ENCODE assay signal across 30 mouse cellular contexts in genomic region chr16:11269808-11270207, GRCm38 (mm10). TPM values are rescaled to one million over a fixed set of nuclear protein-coding genes. Genes with fewer than 3 reads are reported as not detected.
DNase-seq lines count a peak whose midpoint lies in the region; ATAC-seq and TF ChIP-seq lines count a peak whose summit lies in the region.
"Had no signal": no experiment of that assay in that cellular context is flagged by ENCODE, and none has a peak within 500 bp of the region (broad histone marks: within the 10 kb centered on the region; RNA-seq: fewer than 3 reads in every experiment).

No protein-coding gene starts in this region.

- ATAC-seq in heart, embryonic 12.5 days (ENCODE audit: insufficient number of reproducible peaks, low FRiP score), result no peak
- ATAC-seq in liver, embryonic 15.5 days (ENCODE audit: insufficient read depth), result no peak
- ATAC-seq: forebrain, embryonic 15.5 days; intestine, embryonic 15.5 days; midbrain, embryonic 15.5 days had no signal

- no peak for DNase-seq in heart, postnatal 14 days
- DNase-seq in lung, postnatal 25 days (ENCODE audit: low spot score), result peak; percentile 5
- DNase-seq in lung, adult 2 months, result no peak
- peak; percentile 16 for DNase-seq in embryonic facial prominence, embryonic 10.5 days (ENCODE audit: low spot score)
- DNase-seq in thymus, postnatal 4 days, result no peak
- DNase-seq in adrenal gland, postnatal 10 days, result no peak
- DNase-seq: cerebellum, adult 18-20 months; cerebellum, postnatal 36 days; gastrocnemius, postnatal 25 days; kidney, adult 9 months; kidney, postnatal 4 days; thymus, postnatal 36 days had no signal

- H3K27me3 ChIP-seq in heart, embryonic 12.5 days (replicated peaks), result no peaks in the 10 kb centered on the region
- H3K27me3 ChIP-seq in embryonic facial prominence, embryonic 10.5 days (replicated peaks; ENCODE audit: low read depth, poor library complexity, severe bottlenecking), result no peaks in the 10 kb centered on the region
- H3K27me3 ChIP-seq in liver, embryonic 15.5 days, result no peaks in the 10 kb centered on the region
- H3K27me3 ChIP-seq: CH12.LX; embryonic facial prominence, embryonic 13.5 days; forebrain, embryonic 15.5 days; hindbrain, embryonic 15.5 days; intestine, embryonic 15.5 days; lung, embryonic 15.5 days; midbrain, embryonic 15.5 days had no signal

- H3K4me1 ChIP-seq in heart, embryonic 12.5 days (replicated peaks), result no peaks in the 10 kb centered on the region
- no peaks in the 10 kb centered on the region for H3K4me1 ChIP-seq in lung, adult 2 months (ENCODE audit: control insufficient read depth, insufficient read depth, low read length)
- peaks cover 22% of the 10 kb centered on the region for H3K4me1 ChIP-seq in embryonic facial prominence, embryonic 10.5 days
- H3K4me1 ChIP-seq in liver, embryonic 15.5 days (replicated peaks), result peaks cover 22% of the 10 kb centered on the region
- H3K4me1 ChIP-seq: forebrain, embryonic 15.5 days; hindbrain, embryonic 15.5 days; intestine, embryonic 15.5 days; lung, embryonic 15.5 days; midbrain, embryonic 15.5 days had no signal

- TF ChIP-seq CTCF in lung, adult 2 months (IDR thresholded peaks at IDR 0.05; ENCODE audit: insufficient read depth, low read length), result no peak

- H3K4me3 ChIP-seq in heart, embryonic 12.5 days, result no peak overlapping the region
- H3K4me3 ChIP-seq in lung, adult 2 months (replicated peaks; ENCODE audit: extremely low read depth, low read depth, low read length), result no peak overlapping the region
- no peak overlapping the region for H3K4me3 ChIP-seq in embryonic facial prominence, embryonic 10.5 days
- no peak overlapping the region for H3K4me3 ChIP-seq in liver, embryonic 15.5 days (replicated peaks)
- H3K4me3 ChIP-seq: embryonic facial prominence, embryonic 13.5 days; forebrain, embryonic 15.5 days; hindbrain, embryonic 15.5 days; intestine, embryonic 15.5 days; lung, embryonic 15.5 days; midbrain, embryonic 15.5 days; myocyte had no signal

- no peak overlapping the region for H3K27ac ChIP-seq in heart, embryonic 12.5 days (ENCODE audit: poor library complexity, severe bottlenecking)
- no peak overlapping the region for H3K27ac ChIP-seq in embryonic facial prominence, embryonic 10.5 days (replicated peaks)
- H3K27ac ChIP-seq in liver, embryonic 15.5 days (replicated peaks), result peak overlapping the region; percentile 88
- H3K27ac ChIP-seq: embryonic facial prominence, embryonic 13.5 days; forebrain, embryonic 15.5 days; hindbrain, embryonic 15.5 days; intestine, embryonic 15.5 days; lung, embryonic 15.5 days; midbrain, embryonic 15.5 days had no signal

- TF ChIP-seq POLR2A in lung, adult 2 months (IDR thresholded peaks at IDR 0.05; ENCODE audit: borderline replicate concordance, extremely low read depth, low read depth, low read length), result no peak

- H3K9ac ChIP-seq in heart, embryonic 12.5 days, result 0 out of 2 replicates have a peak overlapping the region, but pooled peaks have one; percentile 25
- H3K9ac ChIP-seq in liver, embryonic 15.5 days, result no peak overlapping the region
- H3K9ac ChIP-seq: embryonic facial prominence, embryonic 13.5 days; forebrain, embryonic 15.5 days; hindbrain, embryonic 15.5 days; intestine, embryonic 15.5 days; lung, embryonic 15.5 days; midbrain, embryonic 15.5 days had no signal

- no peak overlapping the region for H3K4me2 ChIP-seq in heart, embryonic 12.5 days
- H3K4me2 ChIP-seq in liver, embryonic 15.5 days, result no peak overlapping the region
- H3K4me2 ChIP-seq: embryonic facial prominence, embryonic 13.5 days; forebrain, embryonic 15.5 days; hindbrain, embryonic 15.5 days; intestine, embryonic 15.5 days; lung, embryonic 15.5 days; midbrain, embryonic 15.5 days had no signal

- H3K36me3 ChIP-seq in heart, embryonic 12.5 days, result no peaks in the 10 kb centered on the region
- no peaks in the 10 kb centered on the region for H3K36me3 ChIP-seq in embryonic facial prominence, embryonic 10.5 days (replicated peaks)
- H3K36me3 ChIP-seq in liver, embryonic 15.5 days (replicated peaks), result no peaks in the 10 kb centered on the region
- H3K36me3 ChIP-seq: embryonic facial prominence, embryonic 13.5 days; forebrain, embryonic 15.5 days; hindbrain, embryonic 15.5 days; intestine, embryonic 15.5 days; lung, embryonic 15.5 days; midbrain, embryonic 15.5 days had no signal

- H3K9me3 ChIP-seq in heart, embryonic 12.5 days (replicated peaks), result no peaks in the 10 kb centered on the region
- no peaks in the 10 kb centered on the region for H3K9me3 ChIP-seq in embryonic facial prominence, embryonic 10.5 days
- no peaks in the 10 kb centered on the region for H3K9me3 ChIP-seq in liver, embryonic 15.5 days (replicated peaks)
- H3K9me3 ChIP-seq: embryonic facial prominence, embryonic 13.5 days; forebrain, embryonic 15.5 days; hindbrain, embryonic 15.5 days; intestine, embryonic 15.5 days; lung, embryonic 15.5 days; midbrain, embryonic 15.5 days had no signal

- 40% methylated on average over 6 of the region's 6 CpGs for WGBS in heart, embryonic 12.5 days
- WGBS in lung, adult 2 months, result 29% methylated on average over 6 of the region's 6 CpGs
- WGBS in embryonic facial prominence, embryonic 10.5 days, result 18% methylated on average over 6 of the region's 6 CpGs
- 48% methylated on average over 6 of the region's 6 CpGs for WGBS in liver, embryonic 15.5 days (ENCODE audit: insufficient replicate concordance)

- intact Hi-C loops in heart, postnatal 14 days (cut with DNase I), result no loop called here

RNA-seq across cellular contexts. Expression of gene Gspt1, which starts 15.7 kb away (rescaled TPM):
- 74.9 and 77.5 TPM in 2 replicates for polyA plus RNA-seq in heart, embryonic 12.5 days (2016; fragmentation: Nextera tagmentation; extraction: Ambion mirVana)
- 10 to 100 TPM; 62.5 to 69.6 TPM for total RNA-seq in heart, postnatal 14 days (2021)
- 23.5 and 33.7 TPM in 2 replicates for polyA plus RNA-seq in lung, adult 2 months (2012; rRNA removed)
- 93.2 and 98.2 TPM in 2 replicates for polyA plus RNA-seq in embryonic facial prominence, embryonic 10.5 days (2016; fragmentation: Nextera tagmentation; extraction: Ambion mirVana)
- polyA plus RNA-seq in liver, embryonic 15.5 days (2015; fragmentation: Nextera tagmentation; extraction: Ambion mirVana), result 35.3 and 38.5 TPM in 2 replicates
- total RNA-seq in adrenal gland, postnatal 10 days (2021), result 100 to 1,000 TPM; 102 to 103 TPM

RNA-seq across cellular contexts. Expression of gene Tnfrsf17, which starts 43.8 kb away (rescaled TPM):
- not detected in 2 replicates for polyA plus RNA-seq in heart, embryonic 12.5 days (2016; fragmentation: Nextera tagmentation; extraction: Ambion mirVana)
- total RNA-seq in heart, postnatal 14 days (2021), result not detected
- polyA plus RNA-seq in lung, adult 2 months (2012; rRNA removed), result 0.36 and 0.41 TPM in 2 replicates
- polyA plus RNA-seq in embryonic facial prominence, embryonic 10.5 days (2016; fragmentation: Nextera tagmentation; extraction: Ambion mirVana), result not detected in 2 replicates
- not detected in 2 replicates for polyA plus RNA-seq in liver, embryonic 15.5 days (2015; fragmentation: Nextera tagmentation; extraction: Ambion mirVana)
- total RNA-seq in adrenal gland, postnatal 10 days (2021), result not detected
- total RNA-seq: adrenal gland, postnatal 4 days; gastrocnemius, postnatal 25 days; layer of hippocampus, postnatal 25 days; left cerebral cortex, postnatal 25 days; megakaryocyte-erythroid progenitor cell, adult 5-6 weeks; MEL had no signal
- polyA plus RNA-seq: forebrain, embryonic 15.5 days; heart, postnatal 0 days; intestine, embryonic 15.5 days; lung, embryonic 15.5 days; myocyte; neural tube, embryonic 14.5 days; testis, adult 2 months had no signal

RNA-seq across cellular contexts. Expression of gene Snx29, which starts 52.9 kb away (rescaled TPM):
- 5.4 and 6.7 TPM in 2 replicates for polyA plus RNA-seq in heart, embryonic 12.5 days (2016; fragmentation: Nextera tagmentation; extraction: Ambion mirVana)
- total RNA-seq in heart, postnatal 14 days (2021), result 10 to 100 TPM; 13.5 to 17.4 TPM
- polyA plus RNA-seq in lung, adult 2 months (2012; rRNA removed), result 8.5 and 10.6 TPM in 2 replicates
- polyA plus RNA-seq in embryonic facial prominence, embryonic 10.5 days (2016; fragmentation: Nextera tagmentation; extraction: Ambion mirVana), result 10.7 and 12.1 TPM in 2 replicates
- 4.0 and 4.1 TPM in 2 replicates for polyA plus RNA-seq in liver, embryonic 15.5 days (2015; fragmentation: Nextera tagmentation; extraction: Ambion mirVana)
- 10 to 100 TPM; 14.7 to 19.7 TPM for total RNA-seq in adrenal gland, postnatal 10 days (2021)

Comparison
In these comparisons a context has a peak if more than half of its experiments do, and no peak if none do; other contexts are left out.
1. DNase-seq: peak in lung, postnatal 25 days (single experiment) and embryonic facial prominence, embryonic 10.5 days (single experiment); none in heart, postnatal 14 days (0 of 2), lung, adult 2 months (single experiment), thymus, postnatal 4 days (single experiment) and adrenal gland, postnatal 10 days (single experiment).